Mouse (Mus musculus): ENCODE data around the gene Zbtb5.
"Not testable (repeated sequence)": the region's sequence is repeated elsewhere in the genome, so short reads cannot be mapped to it uniquely, and the experiment has no call there.

Zbtb5 gene

DNA sequence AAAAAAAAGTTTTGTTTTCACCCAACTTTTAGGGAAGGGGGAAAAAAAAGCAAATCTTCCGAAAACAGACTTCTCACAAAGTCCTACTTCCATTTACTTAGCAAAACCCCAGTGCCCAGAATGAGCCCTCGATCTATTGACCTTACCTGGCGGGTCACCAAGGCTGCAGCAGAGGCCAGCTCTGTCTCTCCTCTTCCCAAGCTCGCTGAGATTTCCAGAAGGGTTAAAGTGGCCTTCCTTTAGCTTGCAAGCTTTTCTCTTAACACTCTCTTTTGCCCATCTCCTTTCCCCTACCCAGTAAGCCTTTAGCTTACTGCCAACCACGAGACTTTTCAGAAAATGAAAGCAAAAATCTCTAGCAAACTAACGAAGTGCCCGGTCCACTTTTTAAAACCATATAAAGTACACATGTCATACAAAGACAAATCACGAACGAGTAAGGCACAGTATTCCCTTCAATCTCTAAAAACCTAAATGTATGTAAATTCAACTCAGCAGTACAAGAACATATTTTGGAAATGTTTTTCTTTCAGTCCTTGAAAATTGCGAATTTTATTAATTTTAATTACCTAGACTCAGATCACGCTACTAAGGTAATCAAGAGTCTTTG lies 1.3 kb downstream of the Zbtb5 start:
- peak in 1 of 2 experiments; percentile 38 for DNase-seq

DNA sequence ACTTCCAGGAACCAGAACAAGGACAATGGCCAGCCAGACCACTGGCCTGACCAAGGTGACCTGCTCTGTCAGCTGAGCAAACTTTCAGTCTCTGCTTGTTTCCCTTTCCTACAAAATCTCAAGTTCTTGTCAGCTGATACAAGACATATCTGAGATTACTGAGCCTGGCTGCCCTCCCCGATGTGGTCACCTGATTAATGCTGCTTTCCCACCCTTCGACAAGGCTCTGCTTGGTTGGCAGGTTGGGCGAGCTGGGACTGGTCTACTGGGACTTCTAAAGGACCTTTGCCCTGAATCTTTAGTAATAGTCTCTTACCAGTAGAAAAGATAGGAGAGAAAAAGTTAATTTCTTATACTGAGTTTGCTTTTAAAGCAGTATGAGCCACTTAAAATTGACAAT lies 6.8 kb downstream of the Zbtb5 start:
- DNase-seq, result no peak

DNA sequence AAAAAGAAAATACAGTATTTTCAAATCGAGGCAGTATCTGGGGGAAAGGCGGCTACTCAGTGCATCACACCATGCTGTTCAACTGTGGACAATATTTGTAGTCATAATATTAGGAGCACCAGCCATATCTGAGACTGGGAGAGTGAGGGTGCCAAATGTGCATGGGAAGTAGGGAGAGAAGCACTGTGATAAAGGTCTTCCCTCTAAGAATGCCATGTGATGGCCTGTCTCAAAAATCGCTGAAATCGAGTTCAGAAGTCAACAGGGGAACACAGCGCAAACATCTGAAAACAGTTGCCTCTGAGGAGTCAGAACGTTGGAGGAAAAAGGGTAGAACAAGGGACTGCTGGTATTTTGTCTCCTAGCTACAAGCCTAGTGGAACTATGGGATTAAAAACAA lies 12.2 kb downstream of the Zbtb5 start:
- no peak for DNase-seq

DNA sequence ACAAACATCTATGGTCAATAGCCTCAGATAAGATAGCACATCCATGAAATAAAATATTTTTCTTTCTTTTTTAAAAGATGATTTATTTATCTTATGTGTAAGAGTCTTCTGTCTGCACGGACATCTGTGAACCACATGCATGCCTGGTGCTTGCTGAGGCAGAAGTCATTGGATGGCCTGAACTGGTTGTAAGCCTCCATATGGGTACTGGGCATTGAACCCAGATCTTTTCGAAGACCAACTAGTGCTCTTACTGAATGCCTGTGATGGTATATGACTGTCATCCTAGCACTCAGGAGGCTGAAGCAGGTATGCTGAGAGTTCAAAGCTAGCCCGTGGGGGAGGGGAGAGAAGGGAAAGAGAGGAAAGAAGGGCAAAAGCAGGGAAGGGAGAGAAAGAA lies 14.1 kb downstream of the Zbtb5 start:
- DNase-seq, result no peak

DNA sequence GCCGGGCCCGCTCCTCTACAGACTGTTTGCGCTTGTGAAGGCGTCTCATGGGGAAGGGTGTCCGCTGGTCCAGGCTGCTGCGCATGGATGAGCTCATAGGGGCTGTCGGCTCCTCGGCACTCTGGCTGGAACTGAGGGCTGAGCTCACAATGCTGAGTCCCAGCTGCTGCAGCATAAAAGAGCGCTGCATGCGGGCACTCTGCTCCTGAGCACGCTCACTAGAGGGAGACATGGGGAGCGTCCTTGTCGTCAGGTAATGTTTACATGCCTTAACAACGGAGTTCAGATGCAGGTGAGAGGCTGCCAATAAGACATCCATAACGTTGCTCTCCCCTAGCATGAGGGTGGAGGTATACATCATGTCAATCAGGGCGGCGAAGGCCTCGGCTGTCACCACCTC lies 17.4 kb downstream of the Zbtb5 start:
- DNase-seq, result no peak

DNA sequence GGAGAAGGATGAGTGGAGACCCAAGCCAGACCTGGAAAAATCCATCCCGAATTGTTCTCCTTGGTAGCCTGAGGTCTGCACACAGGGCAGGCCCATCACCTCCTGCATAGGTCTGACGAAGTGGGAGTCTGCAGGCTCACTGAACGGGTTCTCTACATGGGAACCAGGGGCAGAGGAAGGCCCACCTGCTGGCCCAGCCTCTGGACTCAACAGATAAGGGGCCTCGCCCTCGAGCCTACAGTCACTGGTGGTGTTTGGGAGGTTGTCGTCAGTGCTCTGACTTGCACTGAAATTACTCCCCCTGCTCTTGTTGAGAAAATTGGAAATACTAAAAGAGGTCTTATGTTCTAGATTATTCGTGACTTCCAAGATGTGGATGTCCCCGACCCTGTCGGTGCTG lies 18.4 kb downstream of the Zbtb5 start:
- DNase-seq, result no peak

DNA sequence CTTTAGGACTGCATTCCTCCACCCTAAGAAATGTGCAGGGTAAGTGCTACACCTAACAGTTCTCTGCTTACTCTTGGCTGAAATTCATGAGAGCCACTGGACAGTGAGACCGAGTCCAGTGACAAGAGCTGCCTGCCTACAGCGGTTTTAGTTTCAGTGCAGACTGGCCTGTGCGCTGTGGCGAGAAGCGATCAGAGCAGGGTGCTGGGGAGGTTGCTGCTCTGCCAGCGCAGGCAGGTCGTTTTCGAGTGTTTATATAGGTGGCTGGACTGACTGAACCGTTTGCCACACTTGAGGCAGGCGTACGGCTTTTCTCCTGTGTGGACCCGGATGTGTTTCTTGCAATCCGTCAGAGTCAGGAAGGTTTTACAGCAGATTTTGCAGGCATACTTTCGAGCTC lies 19.0 kb downstream of the Zbtb5 start:
- not testable (repeated sequence) for DNase-seq

DNA sequence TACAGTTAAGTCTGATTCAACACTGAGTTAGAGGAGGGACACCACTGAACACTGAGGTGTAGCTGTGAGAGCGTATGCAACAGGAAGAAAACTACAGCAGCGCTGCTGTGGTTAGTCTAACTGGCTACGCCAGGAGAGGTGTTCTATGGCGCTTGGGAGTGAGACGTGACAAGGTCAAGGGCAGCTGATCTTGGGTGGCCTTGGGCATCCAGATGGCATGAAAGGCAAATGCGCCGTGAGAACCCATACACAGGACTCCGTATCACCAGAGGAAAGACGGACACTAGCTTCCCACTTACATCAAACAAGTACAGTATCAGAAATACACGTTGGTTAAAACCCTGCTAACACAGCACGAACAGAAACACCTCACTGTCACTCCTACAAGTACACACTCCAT lies 19.9 kb downstream of the Zbtb5 start:
- DNase-seq, result not testable (repeated sequence)

DNA sequence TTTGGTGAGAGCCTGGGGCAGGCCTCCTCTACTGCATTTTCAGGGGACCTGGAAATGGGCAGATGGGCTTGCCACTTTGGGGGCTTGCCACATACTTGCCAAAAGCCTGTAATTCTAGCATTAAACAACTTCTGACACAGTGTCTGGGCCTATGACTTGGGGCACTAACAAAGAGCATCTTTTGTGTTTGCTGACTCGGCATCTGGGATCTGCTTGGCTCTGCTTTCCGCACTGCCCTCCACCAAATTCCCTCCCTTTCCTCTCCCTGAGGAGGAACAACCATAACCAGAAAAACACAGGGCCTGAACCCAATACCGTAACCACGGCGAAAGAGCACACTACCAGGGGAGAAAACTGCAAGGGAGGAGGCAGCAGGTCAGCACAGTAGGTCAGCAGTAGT lies 21.7 kb downstream of the Zbtb5 start:
- DNase-seq, result no peak

DNA sequence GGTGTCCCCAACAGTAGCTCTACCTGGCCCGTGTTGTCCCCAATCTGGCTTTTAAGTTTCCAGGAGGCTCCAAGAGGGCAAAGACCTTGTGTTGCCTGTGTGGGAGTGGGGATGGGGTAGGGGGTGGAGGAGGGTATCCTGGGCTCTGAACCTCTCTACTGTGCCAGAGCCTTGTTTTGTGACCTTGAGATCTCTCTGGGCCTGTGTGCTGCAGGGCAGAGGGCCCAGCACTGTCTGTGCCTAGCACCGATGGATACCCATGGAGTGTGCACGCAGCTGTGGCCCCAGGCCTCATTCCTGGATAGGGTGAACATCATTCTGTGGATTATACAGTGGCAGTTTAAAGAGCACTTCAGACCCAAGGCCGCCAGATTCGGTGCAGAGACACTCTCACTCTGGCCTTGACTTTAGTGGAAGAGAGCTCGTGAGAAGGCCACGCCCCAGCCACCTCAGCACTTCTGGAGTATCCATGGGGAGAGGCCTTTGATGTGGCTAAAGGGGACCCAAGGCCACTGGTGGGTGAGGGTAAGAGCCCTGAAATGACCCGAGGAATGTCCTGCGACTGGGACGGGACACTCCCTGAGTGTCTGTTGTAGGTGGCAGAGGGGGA lies 29.0 kb downstream of the Zbtb5 start:
- DNase-seq, result no peak

DNA sequence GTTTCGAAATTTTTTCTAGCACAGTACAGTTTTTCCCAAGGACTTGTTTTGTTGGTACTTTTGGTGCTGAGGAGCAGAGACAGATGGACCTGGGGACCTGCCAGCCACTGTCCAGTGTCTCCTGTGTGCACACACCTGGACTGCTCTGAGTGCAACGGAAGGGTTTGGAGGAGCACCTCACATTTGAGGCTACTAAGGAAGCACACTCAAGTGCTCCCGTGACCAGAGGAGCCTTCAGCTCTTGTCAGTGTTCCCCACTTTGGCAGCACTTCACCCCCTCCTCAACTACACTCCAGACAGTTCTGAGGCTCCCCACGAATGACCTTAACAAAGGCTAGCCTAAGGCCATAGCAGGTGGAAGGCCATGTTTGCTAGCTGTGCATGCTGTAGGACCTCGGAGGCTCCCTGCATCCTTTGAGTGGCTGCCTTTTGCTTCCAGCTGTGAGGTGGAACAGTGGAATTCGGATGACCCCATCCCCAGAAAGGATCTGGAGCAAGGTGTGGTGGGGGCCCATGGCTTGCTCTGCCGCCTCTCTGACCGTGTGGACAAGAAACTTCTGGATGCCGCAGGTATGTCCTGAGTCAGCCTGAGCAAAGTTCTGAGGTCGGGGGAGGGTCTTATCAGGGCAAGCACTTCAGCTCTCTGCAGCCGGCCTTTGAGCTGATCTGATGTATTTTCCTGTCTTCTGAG lies 29.6 kb downstream of the Zbtb5 start:
- DNase-seq, result peak in 1 of 2 experiments; percentile 43

DNA sequence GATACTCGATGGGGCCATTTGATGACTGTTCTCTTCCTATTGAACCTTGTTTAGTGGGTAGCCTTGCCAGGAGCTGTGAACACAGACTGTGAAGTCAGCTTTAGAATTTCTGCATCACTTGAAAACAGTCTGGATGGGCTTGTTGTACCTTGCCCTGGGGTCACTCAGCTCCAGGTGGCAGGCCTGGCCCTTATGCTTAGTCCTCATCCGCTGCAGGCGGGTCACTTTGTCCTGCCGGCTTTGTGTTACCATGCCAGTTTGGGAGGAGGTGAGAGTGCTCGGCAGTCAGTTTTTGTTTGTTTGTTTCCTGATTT lies 30.3 kb downstream of the Zbtb5 start:
- no peak for DNase-seq

DNA sequence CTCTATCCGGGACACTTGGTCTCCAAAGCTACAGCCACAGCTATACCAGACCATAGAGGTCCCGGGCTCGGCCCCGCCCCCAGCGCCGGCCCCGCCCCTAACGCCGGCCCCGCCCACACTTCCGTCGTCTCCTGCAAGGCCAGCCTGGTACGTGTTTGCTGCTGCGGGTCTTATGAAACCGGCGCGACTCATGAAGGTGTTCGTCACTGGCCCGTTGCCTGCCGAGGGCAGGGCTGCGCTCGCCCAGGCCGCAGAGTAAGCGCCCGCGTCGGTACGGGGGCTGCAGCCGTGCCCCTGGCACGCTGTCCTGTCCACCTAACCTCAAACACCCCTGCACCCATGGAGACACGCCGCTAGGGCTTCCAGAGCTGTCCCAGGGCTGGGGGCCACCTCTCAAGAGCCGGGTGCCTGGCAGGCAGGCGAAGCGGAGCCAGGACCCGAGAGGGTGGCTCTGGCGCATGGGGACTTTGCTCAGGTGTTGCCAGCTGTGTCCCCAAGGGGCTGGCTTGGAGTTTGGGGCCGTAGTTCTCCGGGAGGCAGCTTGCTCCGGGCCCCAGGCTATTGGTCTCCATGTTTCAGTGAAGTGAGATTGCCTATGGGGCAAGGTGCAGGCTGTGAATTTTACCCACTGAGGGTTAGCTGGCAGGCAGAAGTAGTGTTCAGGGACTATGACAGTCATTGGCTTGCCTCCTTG lies 30.8 kb downstream of the Zbtb5 start, which contains the start of gene Grhpr:
Grhpr (plus strand) TSS at position 116 of the 694 bp plus-strand sequence.
- DNase-seq, result peak; percentile 73 to 88

DNA sequence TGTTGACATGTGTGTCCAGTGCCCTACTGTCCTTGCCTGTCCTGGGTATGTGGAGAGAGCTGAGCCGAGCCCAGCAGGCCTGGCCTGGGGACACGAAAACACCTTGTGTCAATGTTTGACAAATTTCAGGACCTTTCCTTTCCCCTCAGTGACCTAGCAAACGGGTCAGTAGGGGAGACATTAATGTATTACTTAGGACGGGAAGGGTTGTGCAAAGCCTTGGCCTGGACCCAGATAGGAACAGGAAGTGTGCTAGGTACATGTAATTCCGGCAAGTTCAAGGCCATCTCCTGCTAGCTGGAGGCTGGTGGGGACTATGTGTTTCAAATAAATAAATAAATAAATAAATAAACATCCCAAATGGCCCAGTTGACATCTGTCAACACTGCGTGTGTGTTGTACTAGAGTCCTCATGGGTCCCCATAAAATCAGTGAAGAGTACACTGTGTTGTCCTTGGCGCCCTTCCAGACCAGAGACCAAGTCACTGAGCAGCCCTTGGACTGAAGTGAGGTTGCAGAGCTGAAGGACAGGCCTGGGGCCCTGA lies 32.3 kb downstream of the Zbtb5 start:
- DNase-seq, result no peak

DNA sequence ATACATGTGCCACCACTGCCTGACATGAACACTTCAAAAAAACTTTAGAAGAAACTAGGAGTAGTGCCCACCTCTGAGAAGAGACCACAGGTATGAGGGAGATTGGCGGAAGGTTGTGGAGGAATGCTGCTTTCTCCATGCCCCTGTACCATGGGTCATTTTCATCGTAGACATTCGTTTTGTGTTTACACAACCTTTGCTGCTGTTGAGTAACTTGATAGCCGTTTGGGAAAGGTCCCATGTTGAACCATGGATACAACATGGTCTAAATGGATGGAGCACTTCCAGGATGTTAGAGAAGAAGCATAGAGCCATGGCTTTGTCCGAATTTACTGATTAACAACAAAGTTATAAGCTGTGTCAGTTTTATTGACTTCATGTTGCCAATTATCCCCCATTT lies 34.0 kb downstream of the Zbtb5 start:
- DNase-seq, result no peak

DNA sequence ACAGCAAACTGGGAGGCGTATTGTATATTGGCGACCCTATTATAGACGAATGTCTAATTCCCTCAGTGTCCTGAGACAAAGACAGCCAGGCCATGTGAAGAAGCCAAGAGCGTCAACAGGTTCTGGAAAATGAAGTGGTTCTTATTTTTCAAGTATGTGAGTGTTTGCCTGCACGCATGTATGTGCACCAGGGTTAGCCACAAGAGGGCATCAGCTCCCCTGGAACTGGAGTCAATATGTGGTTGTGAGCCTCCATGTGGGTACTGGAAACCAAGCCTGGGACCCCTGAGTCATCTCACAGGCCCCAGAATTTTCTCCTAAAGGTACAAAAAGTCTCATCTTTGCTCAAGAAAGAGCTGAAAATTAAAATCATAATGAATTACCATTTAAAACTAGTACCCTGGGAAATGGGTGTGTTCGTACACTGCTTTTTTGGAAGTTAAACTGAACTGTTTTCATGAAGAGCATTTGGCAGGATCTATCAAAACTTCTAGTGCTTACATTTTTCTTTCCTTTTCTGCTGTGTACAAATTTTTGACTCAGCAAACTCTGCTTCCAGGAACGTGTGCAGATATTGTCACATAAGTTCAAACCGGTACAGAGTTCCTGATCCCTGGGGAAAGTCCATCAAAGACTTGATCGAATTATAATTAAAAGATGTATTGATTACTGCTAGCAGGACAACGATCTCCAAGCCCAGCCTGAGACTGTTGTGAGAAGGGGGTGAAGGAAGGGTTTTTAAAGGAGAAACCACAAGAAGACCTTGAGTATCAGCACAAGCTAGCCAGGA lies 35.1 kb downstream of the Zbtb5 start:
- no peak for DNase-seq

DNA sequence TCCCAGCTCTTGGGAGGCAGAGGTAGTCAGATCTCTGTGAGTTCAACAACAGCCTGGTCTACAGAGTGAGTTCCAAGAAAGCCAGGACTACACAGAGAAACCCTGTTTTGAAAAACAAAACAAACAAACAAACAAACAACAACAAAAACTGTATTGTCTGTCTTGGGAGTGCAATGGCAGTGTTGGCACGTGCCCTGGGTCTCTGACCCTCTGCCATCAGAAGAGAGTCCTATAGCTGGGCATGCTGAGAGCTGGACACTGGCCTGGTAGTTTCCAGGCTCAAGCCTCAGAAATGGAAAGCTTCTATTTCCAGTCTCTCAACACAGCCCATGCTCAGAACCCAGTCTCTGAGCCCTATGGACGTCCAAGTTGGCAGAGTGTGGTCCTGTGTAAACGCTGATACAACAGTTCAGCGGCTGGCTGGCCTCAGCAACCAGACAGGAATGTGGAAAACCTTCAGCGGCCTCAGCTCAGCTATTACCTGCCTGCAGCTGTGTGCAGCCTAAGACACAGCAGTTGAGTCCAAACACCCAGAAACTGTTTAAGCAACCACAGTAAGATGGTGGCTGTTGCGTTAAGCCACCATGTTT lies 36.1 kb downstream of the Zbtb5 start:
- DNase-seq, result no peak

DNA sequence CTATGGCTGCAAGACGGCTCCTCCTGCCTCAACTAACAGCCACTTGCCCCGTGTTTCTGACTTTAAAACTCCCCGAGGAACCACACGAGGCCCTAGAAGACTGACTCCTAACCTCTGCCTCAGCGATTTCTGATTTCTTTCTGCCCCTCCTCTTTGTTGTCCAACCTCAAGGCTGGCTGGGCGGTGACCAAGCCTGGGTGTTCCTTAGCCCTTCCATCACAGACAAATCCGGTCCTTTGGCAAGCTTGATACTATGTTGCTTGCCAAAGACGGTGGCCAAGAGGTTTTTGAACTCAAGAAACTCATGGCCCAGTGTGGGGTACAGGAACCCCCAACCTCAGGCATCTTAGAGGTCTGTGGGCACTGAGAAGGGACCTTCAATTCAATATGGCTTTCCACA lies 37.9 kb downstream of the Zbtb5 start:
- no peak for DNase-seq

DNA sequence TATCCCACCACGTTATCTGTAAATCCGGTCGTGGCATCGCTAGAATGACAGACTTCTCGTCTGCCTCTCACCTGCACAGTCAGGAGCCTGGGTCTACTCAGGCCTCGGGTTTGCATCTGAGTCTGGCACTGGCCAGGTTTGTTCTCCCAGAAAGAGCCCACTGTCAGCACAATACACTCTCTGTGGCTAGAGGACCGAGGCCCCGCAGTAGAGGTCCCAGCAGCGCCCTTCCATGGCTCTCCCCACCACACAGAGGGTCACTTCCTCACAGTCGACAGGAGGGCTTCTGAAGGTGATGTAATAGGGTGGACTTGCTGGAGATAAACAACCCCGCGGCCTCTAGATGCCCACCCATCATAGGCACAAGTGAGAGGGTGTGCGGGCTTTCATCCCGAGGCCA lies 38.3 kb downstream of the Zbtb5 start:
- no peak for DNase-seq

DNA sequence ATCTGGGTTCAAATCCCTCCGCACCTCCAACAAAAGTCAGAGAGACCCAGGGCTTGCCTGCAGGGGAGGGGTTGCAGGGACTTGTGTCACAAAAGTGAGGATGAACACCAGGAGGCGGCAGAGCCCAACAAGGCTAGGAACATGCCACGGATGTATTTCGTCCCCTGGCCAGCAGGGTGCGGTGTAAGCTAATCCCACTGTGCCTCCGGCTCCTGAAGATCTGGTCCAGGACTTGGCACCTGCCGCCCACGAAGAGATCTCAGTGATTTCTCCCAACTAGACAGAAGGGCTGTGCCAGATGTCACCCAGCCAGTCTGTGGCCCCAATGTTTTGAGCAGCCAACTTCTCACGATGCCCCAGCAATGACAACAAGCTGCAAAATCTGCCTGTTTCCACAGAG lies 38.8 kb downstream of the Zbtb5 start:
- peak; percentile 89 to 92 for DNase-seq

DNA sequence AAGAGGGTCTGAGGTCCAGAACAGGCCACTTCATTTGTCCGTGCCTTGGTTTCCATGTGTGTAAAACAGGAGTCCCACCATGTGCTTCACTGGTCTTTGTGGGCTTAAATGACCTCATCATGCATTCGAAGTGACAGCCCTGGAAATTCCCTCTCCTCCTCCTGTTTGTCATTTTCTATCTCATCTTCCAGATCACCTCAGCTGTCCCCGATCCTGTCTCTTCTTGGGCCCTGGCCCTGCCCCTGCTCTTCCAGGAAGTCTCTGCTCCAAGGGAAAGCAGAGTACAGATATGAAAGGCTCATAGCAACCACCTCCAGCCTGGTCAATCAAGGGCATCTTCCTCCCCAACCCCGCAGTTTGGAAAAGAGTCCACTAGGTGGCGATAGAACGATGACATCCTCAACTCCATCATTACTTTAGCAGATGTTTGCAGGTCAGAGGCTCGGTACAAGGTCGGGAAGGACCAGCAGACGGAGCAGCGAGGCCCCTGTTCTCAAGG lies 41.6 kb downstream of the Zbtb5 start:
- peak; percentile 55 to 72 for DNase-seq

DNA sequence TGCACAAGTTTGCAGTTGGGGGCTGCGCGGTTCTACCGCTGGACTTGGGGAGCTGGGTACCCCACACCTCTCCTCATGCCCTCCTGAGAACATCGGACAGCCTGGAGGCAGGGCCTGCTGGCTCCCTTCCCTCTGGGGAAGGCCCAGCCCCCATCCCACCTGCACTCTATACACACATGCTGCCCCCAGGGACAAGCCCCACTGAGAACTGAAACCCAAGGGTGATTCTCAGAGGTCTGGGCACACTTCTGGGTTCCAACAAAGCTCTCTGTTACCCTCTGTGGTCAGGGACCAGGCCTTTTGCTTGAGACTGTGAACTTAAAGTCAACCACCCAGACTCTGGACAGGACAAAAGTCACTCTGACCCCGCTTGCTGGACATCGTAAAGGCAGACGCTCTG lies 42.2 kb downstream of the Zbtb5 start:
- no peak for DNase-seq

Data from cerebellum, postnatal 25 days (tissue).